Mouse (Mus musculus): ENCODE results near the gene Tprgl. TPM values are rescaled to one million over a fixed set of nuclear protein-coding genes. Genes with fewer than 3 reads are reported as not detected.

Tprgl gene
- 10 to 100 TPM; 11.4 to 28.4 TPM for polyA plus RNA-seq (2017; shearing (Covaris generic))

- ATAC-seq: peak; percentile 94
These were observed at the start of gene Tprgl for GRCm38 (mm10) chr4:154160538-154161390. Tprgl (minus strand) TSS chr4:154160666.

- ATAC-seq: no peak
These were observed 49.4 kb upstream of the Tprgl start for GRCm38 (mm10) chr4:154209825-154210224.

DNA sequence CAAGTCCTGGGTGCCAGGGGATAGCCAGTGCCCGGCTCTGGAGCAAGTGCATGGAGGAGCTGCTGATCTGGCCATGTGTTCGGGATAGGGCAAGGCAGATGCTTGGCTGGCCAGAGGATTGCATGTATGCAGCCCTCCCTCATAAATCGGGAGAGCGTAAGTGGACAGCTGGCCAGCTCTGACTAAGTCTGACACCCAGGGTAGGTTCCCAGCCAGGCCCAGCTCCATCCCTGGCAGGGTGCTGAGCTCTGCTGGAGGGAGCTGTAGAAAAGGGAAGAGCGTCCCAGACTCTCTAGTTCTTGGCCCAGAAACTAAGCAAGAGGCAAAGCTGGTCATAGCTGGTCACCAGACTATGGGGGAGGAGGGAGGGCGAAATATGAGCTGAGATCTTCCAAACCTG, 48.6 kb upstream of the Tprgl start:
- no peak for ATAC-seq

- peak; percentile 41 for ATAC-seq
These were observed 46.8 kb upstream of the Tprgl start for GRCm38 (mm10) chr4:154207261-154207660.

GRCm38 (mm10) chr4:154205392-154205791, 44.9 kb upstream of the Tprgl start:
- ATAC-seq: no peak

DNA sequence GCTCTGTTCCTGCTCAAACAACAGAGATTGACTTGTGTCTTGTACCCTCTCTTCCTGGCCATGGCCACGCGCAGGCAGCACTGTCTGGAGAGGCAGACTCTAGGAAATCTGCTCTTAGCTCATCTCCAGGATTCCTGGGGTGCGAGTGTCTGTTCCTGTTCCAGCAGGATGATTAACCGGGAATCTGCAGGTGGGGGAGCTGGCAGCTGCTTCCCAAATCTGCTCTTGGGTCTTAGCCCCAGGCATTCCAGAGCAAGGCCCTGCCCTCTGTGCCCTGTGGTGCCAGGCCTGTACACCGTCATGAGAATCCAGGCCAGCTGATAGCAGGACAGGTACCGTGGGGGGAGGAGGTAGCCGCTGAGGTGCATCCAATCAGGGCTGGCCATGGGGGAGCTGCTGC, 44.1 kb upstream of the Tprgl start:
- no peak for ATAC-seq

DNA sequence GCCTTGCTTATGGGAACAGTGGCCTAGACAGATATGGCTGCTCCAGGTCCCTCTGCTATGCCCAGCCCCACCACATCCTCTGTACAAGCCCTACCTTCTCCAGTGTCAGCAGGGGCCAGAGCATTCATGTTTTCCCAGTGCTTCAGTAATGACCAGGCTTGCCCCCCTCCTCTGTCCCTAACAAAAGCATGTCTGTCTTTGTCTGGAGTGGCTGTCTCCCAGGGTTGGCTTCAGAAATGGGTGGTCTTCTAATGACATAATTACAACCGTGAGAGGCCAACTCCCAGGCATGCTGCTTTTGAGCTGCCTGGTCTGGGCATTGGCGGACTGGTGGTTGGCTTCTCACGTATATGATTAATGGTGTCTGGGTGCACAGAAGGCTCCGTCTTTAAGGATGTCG, 41.0 kb upstream of the Tprgl start:
- no peak for ATAC-seq

DNA sequence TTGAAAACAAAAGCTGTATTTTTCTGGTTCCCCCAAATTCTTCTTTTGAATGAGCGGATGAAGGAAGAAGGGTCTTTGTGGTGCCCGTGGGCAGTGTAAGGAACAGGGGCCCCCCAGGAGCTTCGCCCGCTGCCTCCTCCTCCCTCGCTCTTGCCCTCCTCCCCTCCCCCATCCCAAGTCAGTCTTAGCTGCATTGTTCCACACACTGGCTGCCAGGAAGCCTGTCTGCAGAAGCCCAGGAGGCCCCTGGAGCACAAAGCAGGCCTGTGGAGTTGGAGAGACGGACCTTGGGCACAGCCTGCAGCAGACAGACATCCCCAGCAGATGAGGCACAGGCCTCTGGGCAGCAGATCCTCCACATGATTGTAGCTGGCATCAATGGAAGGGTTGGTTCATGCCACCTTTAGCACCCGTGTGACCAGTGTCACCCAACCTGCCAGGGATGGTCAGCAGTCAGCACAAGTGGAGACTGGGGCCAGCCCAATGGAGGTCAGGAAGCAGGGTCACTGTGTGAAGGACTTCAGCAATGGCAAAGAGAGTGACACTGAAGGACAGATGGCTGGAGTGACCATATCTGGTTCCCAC, 38.0 kb upstream of the Tprgl start:
- ATAC-seq: no peak

DNA sequence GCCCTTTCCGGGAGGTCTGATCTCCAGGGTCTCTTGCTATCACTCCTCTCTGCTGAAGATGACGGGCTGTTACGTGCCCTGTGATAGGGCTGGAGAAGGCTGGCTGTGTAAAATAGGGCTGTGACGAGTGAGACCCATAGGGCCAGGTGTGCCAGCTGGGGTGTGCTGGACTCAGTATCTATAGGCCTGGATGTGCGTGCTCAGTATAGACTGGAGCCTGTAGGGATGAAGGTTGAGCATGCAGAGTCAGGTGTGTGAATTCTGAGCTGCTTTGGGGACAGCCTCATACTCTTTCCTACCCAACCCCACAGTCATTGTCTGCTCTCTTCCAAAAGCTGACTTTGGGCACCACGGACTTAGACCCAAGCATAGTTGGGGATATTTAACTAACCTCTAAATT, 37.5 kb upstream of the Tprgl start:
- ATAC-seq: no peak

DNA sequence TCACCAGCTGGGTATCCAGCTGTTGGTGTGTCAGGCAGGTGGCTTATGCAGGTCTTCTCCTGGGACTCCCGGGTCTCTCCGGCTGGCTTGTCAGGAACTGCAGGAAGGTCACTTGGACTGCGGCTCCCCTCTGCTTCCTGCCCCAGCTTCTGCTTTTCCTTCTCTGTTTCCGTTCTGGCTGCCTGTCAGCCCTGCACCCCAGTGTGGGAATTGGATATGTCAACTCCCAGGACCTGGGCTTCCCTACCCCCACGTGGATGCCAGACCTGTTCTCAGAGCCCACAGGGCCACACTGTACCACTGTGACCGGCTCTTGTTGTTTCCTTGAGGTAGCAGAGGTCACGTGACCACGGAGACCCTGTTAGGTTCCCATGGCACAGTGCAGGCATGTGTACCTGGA, 28.5 kb upstream of the Tprgl start:
- ATAC-seq: no peak

DNA sequence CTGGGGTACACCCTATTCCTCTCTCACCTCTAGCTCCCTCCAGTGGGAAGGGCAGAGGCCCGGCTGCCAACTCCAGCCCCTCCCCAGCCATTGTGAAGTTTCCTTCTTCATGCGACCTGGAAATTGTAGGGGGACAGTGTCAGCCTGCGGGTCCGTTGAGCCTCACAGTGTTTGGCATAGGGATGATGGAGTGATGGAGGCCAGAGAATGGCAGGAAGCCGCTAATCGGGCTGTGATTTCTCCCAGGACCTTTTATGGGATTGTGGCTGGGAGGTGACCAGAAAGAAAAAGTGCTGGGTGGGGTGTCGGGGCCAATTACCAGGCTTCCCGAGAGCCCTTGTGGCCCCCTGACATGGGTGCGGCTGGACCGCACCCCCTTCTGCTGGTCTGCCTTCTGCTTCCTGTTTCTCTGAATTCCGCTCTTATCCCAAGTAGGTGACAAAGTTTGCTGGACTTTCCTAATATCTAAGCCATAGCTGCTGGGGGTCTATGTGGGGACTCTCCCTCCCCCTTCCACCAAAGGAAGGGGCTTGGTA, 25.6 kb upstream of the Tprgl start:
- ATAC-seq: no peak

GRCm38 (mm10) chr4:154185001-154185400, 24.5 kb upstream of the Tprgl start:
- ATAC-seq: no peak

DNA sequence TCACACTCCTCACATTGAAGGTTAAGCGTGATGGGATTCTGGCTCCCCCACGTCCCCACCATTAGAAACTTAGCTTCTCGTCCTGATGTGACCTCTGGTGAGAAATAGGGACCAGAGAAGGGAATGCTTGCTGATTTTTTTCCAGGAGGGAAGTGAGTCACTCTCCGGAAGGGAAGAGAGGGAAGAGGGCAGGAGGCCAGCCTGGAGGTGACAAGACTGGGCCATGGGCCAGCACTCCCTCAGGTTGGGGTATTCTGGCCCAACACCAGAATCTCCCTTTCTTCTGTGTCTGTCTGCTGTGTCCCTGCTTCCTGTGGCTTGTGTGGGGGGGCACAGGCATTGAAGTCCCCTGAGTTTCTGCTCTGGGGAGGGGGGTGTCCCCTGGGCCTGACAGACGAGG, 23.1 kb upstream of the Tprgl start:
- no peak for ATAC-seq

- ATAC-seq: no peak
These were observed 20.5 kb upstream of the Tprgl start for GRCm38 (mm10) chr4:154181001-154181400.

DNA sequence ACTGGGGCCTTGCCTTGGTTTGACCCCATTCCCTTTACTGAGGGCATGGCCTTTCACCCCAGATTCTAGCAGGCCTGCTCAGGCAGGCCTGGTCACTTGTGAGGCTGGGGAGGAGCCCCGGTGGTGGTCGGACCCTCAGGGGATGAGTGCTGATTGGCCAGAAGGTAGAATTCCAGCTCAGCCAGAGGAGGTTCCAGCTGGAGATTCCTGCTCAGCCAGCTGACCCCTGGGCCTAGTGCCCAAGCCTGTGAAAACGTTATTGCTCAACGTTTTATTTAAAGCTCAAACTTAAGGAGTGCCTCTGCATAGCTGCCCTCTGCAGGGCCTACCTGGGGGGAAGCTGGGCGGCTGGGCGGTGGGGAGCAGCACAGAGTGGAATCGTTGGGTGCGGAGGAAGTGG, 16.8 kb upstream of the Tprgl start:
- ATAC-seq: no peak

- no peak for ATAC-seq
These were observed 11.6 kb upstream of the Tprgl start for GRCm38 (mm10) chr4:154171931-154172604.

GRCm38 (mm10) chr4:154171151-154171930, 10.9 kb upstream of the Tprgl start:
- no peak for ATAC-seq

DNA sequence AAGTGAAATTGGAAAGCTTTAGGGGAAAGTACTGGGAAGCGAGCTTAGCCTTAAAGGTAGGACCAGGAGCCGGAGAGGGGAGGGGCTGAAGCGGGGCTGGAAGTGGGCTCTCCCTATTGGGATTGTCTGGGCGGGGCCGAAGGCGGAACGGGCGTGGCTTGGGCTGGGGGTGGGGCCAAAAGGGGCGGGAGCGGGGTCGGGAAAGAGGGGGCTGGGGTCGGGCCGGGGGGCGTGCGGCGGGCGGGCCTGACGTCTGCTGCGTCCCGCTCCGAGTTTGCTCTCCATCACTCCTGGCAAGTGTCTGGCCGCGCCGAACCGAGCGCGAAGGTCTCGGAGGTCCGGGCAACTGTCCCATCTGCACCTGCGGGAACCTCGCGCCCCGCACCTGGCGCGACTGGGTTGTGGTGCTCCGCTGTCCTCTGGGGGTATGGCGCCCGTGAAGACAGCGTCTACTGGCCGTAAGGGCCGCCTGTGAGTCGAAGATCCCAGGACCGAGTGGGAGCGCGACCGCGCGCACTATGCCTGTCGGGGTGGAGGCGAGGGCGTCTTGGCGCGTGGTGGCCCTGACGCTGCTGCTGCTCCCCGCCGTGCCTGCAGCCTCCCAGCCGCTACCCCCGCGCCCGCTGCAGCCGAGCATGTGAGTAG, 10.2 kb upstream of the Tprgl start, which contains the start of gene Megf6:
TSS of gene Megf6 (plus strand) at position 225 of the 645 bp plus-strand sequence.
- no peak for ATAC-seq

- ATAC-seq: no peak
These were observed 9.6 kb upstream of the Tprgl start for GRCm38 (mm10) chr4:154170021-154170420.

DNA sequence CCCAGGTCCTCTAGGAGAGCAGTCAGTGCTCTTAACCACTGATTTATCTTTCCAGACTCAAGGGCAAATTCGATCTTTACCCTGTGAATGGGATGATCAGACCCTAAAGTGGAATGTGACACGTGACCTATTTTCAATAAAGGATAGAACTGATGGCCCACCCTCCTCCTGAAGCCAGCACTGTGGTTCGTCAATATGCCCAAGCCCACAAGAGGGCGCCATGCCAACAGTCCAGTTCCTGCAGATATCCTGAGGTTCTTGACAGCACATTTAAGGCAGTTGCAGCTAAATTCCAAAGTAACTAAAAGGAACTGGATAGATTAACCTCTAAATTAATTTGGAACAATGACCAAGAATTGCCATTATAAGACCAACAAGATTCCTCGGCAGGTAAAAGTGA, 6.6 kb upstream of the Tprgl start:
- ATAC-seq: no peak

- no peak for ATAC-seq
These were observed 2.8 kb upstream of the Tprgl start for GRCm38 (mm10) chr4:154163296-154163695.

DNA sequence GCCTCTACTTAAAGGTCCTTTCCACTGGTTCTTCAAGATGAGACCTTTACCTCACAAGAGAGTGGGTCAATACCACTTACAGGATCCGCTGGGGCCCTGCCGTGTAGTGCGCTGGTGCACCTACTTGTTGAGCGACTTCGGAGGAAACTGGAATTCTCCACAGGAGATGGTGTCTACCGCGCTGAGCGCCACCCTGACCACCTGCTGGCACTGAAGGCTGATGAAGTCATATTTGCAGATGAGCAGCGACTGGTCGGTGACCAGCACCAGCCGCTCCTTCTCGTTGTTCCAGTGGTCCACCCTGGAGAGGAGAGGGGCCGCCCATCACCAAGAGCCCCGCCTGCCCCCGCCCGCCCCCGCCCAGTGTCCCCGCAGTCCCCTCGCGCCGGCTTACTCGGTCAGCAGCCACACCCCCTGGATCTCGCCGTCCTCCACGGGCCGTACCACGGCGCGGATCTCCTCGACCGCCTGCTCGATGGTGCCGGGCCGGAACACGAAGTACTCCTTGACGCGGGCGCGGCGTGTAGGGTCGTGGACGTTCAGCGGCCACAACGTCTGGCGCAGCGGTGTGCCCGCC, 417 bp downstream of the Tprgl start:
- ATAC-seq: peak; percentile 1

All from CD4-positive, CD25-positive, alpha-beta regulatory T cell, adult 4 months (primary cell).